Mouse (Mus musculus): ENCODE data around the gene Cntn2. TPM values are rescaled to one million over a fixed set of nuclear protein-coding genes. Genes with fewer than 3 reads are reported as not detected.

The Cntn2 gene
- polyA plus RNA-seq, 1 experiment, result not detected

GRCm38 (mm10) chr1:132564946-132565345, 21.9 kb upstream of the Cntn2 start:
- Histone ChIP-seq H3K4me3 (replicated peaks; ENCODE audit: control insufficient read depth, low read depth, low read length) (no peak overlapping the region), H3K27ac (ENCODE audit: control insufficient read depth, insufficient read depth, low read depth, low read length, poor library complexity) (no peak overlapping the region), H3K4me1 (ENCODE audit: control insufficient read depth, insufficient read depth, low read length) (no peaks in the 10 kb centered on the region)
- no peak for TF ChIP-seq POLR2A (IDR thresholded peaks at IDR 0.05; ENCODE audit: borderline replicate concordance, control insufficient read depth, low read depth, low read length)
- TF ChIP-seq CTCF (IDR thresholded peaks at IDR 0.05; ENCODE audit: control insufficient read depth, insufficient read depth, low read length), result no peak
- WGBS, result 45% methylated on average over 6 of the region's 6 CpGs

GRCm38 (mm10) chr1:132562337-132562795, 19.3 kb upstream of the Cntn2 start:
- no peaks in the 10 kb centered on the region for H3K4me1 ChIP-seq (ENCODE audit: control insufficient read depth, insufficient read depth, low read length)
- H3K4me3 ChIP-seq (replicated peaks; ENCODE audit: control insufficient read depth, low read depth, low read length), result no peak overlapping the region
- no peak overlapping the region for H3K27ac ChIP-seq (ENCODE audit: control insufficient read depth, insufficient read depth, low read depth, low read length, poor library complexity)
- 49% methylated on average over 10 of the region's 10 CpGs for WGBS
- TF ChIP-seq CTCF (IDR thresholded peaks at IDR 0.05; ENCODE audit: control insufficient read depth, insufficient read depth, low read length) (no peak), POLR2A (IDR thresholded peaks at IDR 0.05; ENCODE audit: borderline replicate concordance, control insufficient read depth, low read depth, low read length) (no peak)

GRCm38 (mm10) chr1:132560907-132561700, 18.0 kb upstream of the Cntn2 start:
- no peak for TF ChIP-seq POLR2A (IDR thresholded peaks at IDR 0.05; ENCODE audit: borderline replicate concordance, control insufficient read depth, low read depth, low read length)
- no peak for TF ChIP-seq CTCF (IDR thresholded peaks at IDR 0.05; ENCODE audit: control insufficient read depth, insufficient read depth, low read length)
- WGBS, result 65% methylated on average over 8 of the region's 8 CpGs

GRCm38 (mm10) chr1:132559045-132559444, 16.0 kb upstream of the Cntn2 start:
- TF ChIP-seq CTCF (IDR thresholded peaks at IDR 0.05; ENCODE audit: control insufficient read depth, insufficient read depth, low read length) (no peak), POLR2A (IDR thresholded peaks at IDR 0.05; ENCODE audit: borderline replicate concordance, control insufficient read depth, low read depth, low read length) (no peak)
- no peaks in the 10 kb centered on the region for H3K4me1 ChIP-seq (ENCODE audit: control insufficient read depth, insufficient read depth, low read length)
- H3K27ac ChIP-seq (ENCODE audit: control insufficient read depth, insufficient read depth, low read depth, low read length, poor library complexity), result no peak overlapping the region
- H3K4me3 ChIP-seq (replicated peaks; ENCODE audit: control insufficient read depth, low read depth, low read length), result no peak overlapping the region
- 41% methylated on average over 6 of the region's 6 CpGs for WGBS

More at GRCm38 (mm10) chr1:132560907-132561700, 18.0 kb upstream of the Cntn2 start:
- no peaks in the 10 kb centered on the region for H3K4me1 ChIP-seq (ENCODE audit: control insufficient read depth, insufficient read depth, low read length)
- H3K27ac ChIP-seq (ENCODE audit: control insufficient read depth, insufficient read depth, low read depth, low read length, poor library complexity), result no peak overlapping the region
- no peak overlapping the region for H3K4me3 ChIP-seq (replicated peaks; ENCODE audit: control insufficient read depth, low read depth, low read length)

- no peak overlapping the region for H3K4me3 ChIP-seq (replicated peaks; ENCODE audit: control insufficient read depth, low read depth, low read length)
- TF ChIP-seq CTCF (IDR thresholded peaks at IDR 0.05; ENCODE audit: control insufficient read depth, insufficient read depth, low read length) (no peak), POLR2A (IDR thresholded peaks at IDR 0.05; ENCODE audit: borderline replicate concordance, control insufficient read depth, low read depth, low read length) (no peak)
- no peak overlapping the region for H3K27ac ChIP-seq (ENCODE audit: control insufficient read depth, insufficient read depth, low read depth, low read length, poor library complexity)
- 38% methylated on average over 9 of the region's 9 CpGs for WGBS
- no peaks in the 10 kb centered on the region for H3K4me1 ChIP-seq (ENCODE audit: control insufficient read depth, insufficient read depth, low read length)
These were observed 15.0 kb upstream of the Cntn2 start for GRCm38 (mm10) chr1:132557901-132558631.

- 70% methylated on average over 8 of the region's 8 CpGs for WGBS
- TF ChIP-seq CTCF (IDR thresholded peaks at IDR 0.05; ENCODE audit: control insufficient read depth, insufficient read depth, low read length) (no peak), POLR2A (IDR thresholded peaks at IDR 0.05; ENCODE audit: borderline replicate concordance, control insufficient read depth, low read depth, low read length) (no peak)
- Histone ChIP-seq H3K4me1 (ENCODE audit: control insufficient read depth, insufficient read depth, low read length) (no peaks in the 10 kb centered on the region), H3K4me3 (replicated peaks; ENCODE audit: control insufficient read depth, low read depth, low read length) (no peak overlapping the region), H3K27ac (ENCODE audit: control insufficient read depth, insufficient read depth, low read depth, low read length, poor library complexity) (no peak overlapping the region)
These were observed 733 bp upstream of the Cntn2 start for GRCm38 (mm10) chr1:132543789-132544188.

- Histone ChIP-seq H3K4me1 (ENCODE audit: control insufficient read depth, insufficient read depth, low read length) (no peaks in the 10 kb centered on the region), H3K27ac (ENCODE audit: control insufficient read depth, insufficient read depth, low read depth, low read length, poor library complexity) (no peak overlapping the region), H3K4me3 (replicated peaks; ENCODE audit: control insufficient read depth, low read depth, low read length) (no peak overlapping the region)
- 10% methylated on average over 5 of the region's 5 CpGs for WGBS
- no peak for TF ChIP-seq POLR2A (IDR thresholded peaks at IDR 0.05; ENCODE audit: borderline replicate concordance, control insufficient read depth, low read depth, low read length)
These were observed 1.0 kb downstream of the Cntn2 start for GRCm38 (mm10) chr1:132541824-132542599.

Measured in bone marrow, adult 2 months (tissue).